Mouse (Mus musculus) stomach, postnatal 0 days (tissue): ENCODE results near the gene Scaf8. TPM values are rescaled to one million over a fixed set of nuclear protein-coding genes. Genes with fewer than 3 reads are reported as not detected.

Experiments used
- ATAC-seq: fragments of 200-750 bp; cut with Nextera tagmentation; 2 replicates; pipeline ENCODE4 v1.8.0; 2017; ENCODE audit not compliant: low FRiP score, low TSS enrichment
- DNase-seq: peaks from one replicate; pipeline ENCODE4 v3.0.0-alpha.2; 2016; ENCODE audit warnings: low spot score
- H3K27ac ChIP-seq: fragments of 300-500 bp; sonication (generic); replicated peaks from 2 replicates; pipeline ENCODE4 v1.5.1; 2014; ENCODE audit warnings: mild to moderate bottlenecking, control low read depth
- H3K27me3 ChIP-seq: fragments of 300-500 bp; sonication (generic); 2 replicates; pipeline ENCODE4 v1.6.1; 2014; ENCODE audit warnings: low read length; ENCODE audit not compliant: control insufficient read depth, insufficient read depth
- H3K36me3 ChIP-seq: fragments of 300-500 bp; sonication (generic); 2 replicates; pipeline ENCODE4 v1.6.1; 2014; ENCODE audit warnings: low read length, mixed read lengths; ENCODE audit not compliant: control insufficient read depth, insufficient read depth
- H3K4me1 ChIP-seq: fragments of 300-500 bp; sonication (generic); replicated peaks from 2 replicates; pipeline ENCODE4 v1.6.1; 2014; ENCODE audit warnings: antibody characterized with exemption; ENCODE audit not compliant: control insufficient read depth, insufficient read depth
- H3K4me2 ChIP-seq: fragments of 300-500 bp; sonication (generic); replicated peaks from 2 replicates; pipeline ENCODE4 v1.6.1; 2014; ENCODE audit warnings: low read depth, mild to moderate bottlenecking, control low read depth, moderate library complexity
- H3K4me3 ChIP-seq: fragments of 300-500 bp; sonication (generic); 2 replicates; pipeline ENCODE4 v1.5.1; 2014; ENCODE audit warnings: low read depth, low read length, control low read depth
- H3K9ac ChIP-seq: fragments of 300-500 bp; sonication (generic); 2 replicates; pipeline ENCODE4 v1.6.1; 2014; ENCODE audit warnings: mild to moderate bottlenecking, low read length, control low read depth, mixed read lengths
- H3K9me3 ChIP-seq: fragments of 300-500 bp; sonication (generic); 2 replicates; pipeline ENCODE4 v1.6.1; 2016; ENCODE audit warnings: low read length; ENCODE audit not compliant: control insufficient read depth
- CTCF ChIP-seq: IDR thresholded peaks from 2 replicates; pipeline ENCODE4 v1.5.1; 2016; ENCODE audit warnings: antibody characterized with exemption, low read depth, mild to moderate bottlenecking, moderate library complexity
- EP300 ChIP-seq: optimal IDR thresholded peaks from 2 replicates; pipeline ENCODE3; 2016; ENCODE audit warnings: antibody characterized with exemption
- WGBS: fragments of 180-500 bp; shearing (Covaris S2); extraction: QIAGEN DNeasy Blood & Tissue Kit; methylation state at CpG from one replicate; pipeline ENCODE4 v1.1.7; 2014; 5-methylcytosine and 5-hydroxymethylcytosine counted together
- polyA plus RNA-seq: library from polyadenylated mRNA; unstranded; fragments of >200 nt; fragmentation: Nextera tagmentation; extraction: Ambion mirVana; gene quantifications from 2 replicates; pipeline ENCODE4 v1.2.1, GENCODE M21; 2015

Gene Scaf8
- polyA plus RNA-seq, 1 experiment from 2014 or later, result 6.7 TPM

DNA sequence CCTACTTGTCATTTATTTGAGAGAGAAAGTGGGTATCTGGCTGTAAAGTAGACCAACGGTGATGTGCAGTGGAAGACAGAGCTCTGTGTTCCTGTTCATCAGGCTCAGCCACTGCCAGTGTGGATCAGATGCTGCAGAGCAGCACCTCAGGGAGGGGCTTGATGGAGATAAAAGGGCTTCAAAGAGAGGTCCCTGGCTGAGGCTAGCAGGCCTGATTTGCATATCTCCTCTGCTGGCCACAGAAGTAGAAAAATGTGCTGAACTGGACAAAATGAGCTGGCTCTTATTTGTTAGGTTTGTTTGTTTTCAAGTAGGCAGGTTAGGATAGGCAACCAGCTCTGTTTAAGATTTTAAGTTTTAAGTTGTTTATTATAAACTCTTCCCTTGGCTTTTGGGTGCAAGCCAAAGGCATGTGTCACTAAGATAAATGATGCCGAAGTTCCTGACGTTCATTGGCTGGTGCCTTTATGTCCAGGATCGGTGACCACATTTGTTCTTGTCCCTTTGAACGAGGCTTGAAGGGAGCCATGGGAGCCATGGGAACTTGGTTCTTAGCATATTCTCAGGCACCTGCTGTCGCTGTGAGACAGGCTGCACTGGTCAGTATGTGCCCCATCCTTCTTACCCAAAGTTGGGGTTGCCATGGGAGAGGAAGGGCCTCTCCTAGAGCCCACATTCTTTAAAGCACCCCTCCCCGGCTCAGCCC lies 132.0 kb downstream of the Scaf8 start:
- Histone ChIP-seq H3K4me1 (no peaks in the 10 kb centered on the region), H3K4me2 (no peak overlapping the region), H3K27ac (no peak overlapping the region), H3K9ac (no peak overlapping the region), H3K27me3 (no peaks in the 10 kb centered on the region), H3K36me3 (0 out of 2 replicates have a peak, but pooled peaks cover 3% of the 10 kb centered on the region), H3K4me3 (no peak overlapping the region), H3K9me3 (no peaks in the 10 kb centered on the region)
- TF ChIP-seq CTCF (no peak), EP300 (no peak)
- WGBS, result 22% methylated on average over 7 of the region's 7 CpGs
- ATAC-seq, result no peak
- no peak for DNase-seq

Other genes starting within 250 kb of the Scaf8 start
- gene Tiam2, start 211.6 kb downstream of the Scaf8 start, polyA plus RNA-seq, result 1.2 and 1.6 TPM in 2 replicates